Mouse (Mus musculus) kidney, postnatal 36 days (tissue): ENCODE measurements around the gene Cfap99.

Experiments
- DNase-seq, 2 experiments: peaks; one replicate each; pipeline ENCODE4 v3.0.0; 2021 to 2022; ENCODE audit warnings: mixed read lengths in 2 of 2

Gene Cfap99

GRCm38 (mm10) chr5:34279214-34279613, 9.2 kb upstream of the Cfap99 start:
- DNase-seq: no peak

- DNase-seq: no peak
Observed at GRCm38 (mm10) chr5:34280976-34281375, 7.4 kb upstream of the Cfap99 start.

- no peak for DNase-seq
Observed at GRCm38 (mm10) chr5:34283355-34283754, 5.0 kb upstream of the Cfap99 start.

GRCm38 (mm10) chr5:34284156-34284750, 4.1 kb upstream of the Cfap99 start:
- DNase-seq: no peak

- no peak for DNase-seq
Observed at GRCm38 (mm10) chr5:34285285-34285684, 3.1 kb upstream of the Cfap99 start.

- DNase-seq: no peak
Observed at GRCm38 (mm10) chr5:34286516-34286915, 1.9 kb upstream of the Cfap99 start.

- DNase-seq: no peak
Observed at GRCm38 (mm10) chr5:34287001-34287837, 1.2 kb upstream of the Cfap99 start.

GRCm38 (mm10) chr5:34287838-34288145, 608 bp upstream of the Cfap99 start:
- DNase-seq: no peak

- no peak for DNase-seq
Observed at GRCm38 (mm10) chr5:34289286-34289685, 886 bp downstream of the Cfap99 start.

- no peak for DNase-seq
Observed at GRCm38 (mm10) chr5:34293363-34293762, 5.0 kb downstream of the Cfap99 start.

- DNase-seq: peak in 1 of 2 experiments; percentile 26
Observed at GRCm38 (mm10) chr5:34294696-34295095, 6.3 kb downstream of the Cfap99 start.

GRCm38 (mm10) chr5:34295141-34295540, 6.7 kb downstream of the Cfap99 start:
- DNase-seq: no peak

- no peak for DNase-seq
Observed at GRCm38 (mm10) chr5:34298061-34298460, 9.7 kb downstream of the Cfap99 start.

- no peak for DNase-seq
Observed at GRCm38 (mm10) chr5:34298937-34299535, 10.6 kb downstream of the Cfap99 start.

- DNase-seq: no peak
Observed at GRCm38 (mm10) chr5:34302377-34302776, 14.0 kb downstream of the Cfap99 start.

- DNase-seq: peak; percentile 12 to 35
Observed at GRCm38 (mm10) chr5:34309016-34309415, 20.6 kb downstream of the Cfap99 start.

- DNase-seq: peak; percentile 7 to 14
Observed at GRCm38 (mm10) chr5:34319491-34320034, 31.2 kb downstream of the Cfap99 start.

- DNase-seq: no peak
Observed at GRCm38 (mm10) chr5:34321236-34321635, 32.8 kb downstream of the Cfap99 start.

GRCm38 (mm10) chr5:34325286-34325685, 36.9 kb downstream of the Cfap99 start:
- DNase-seq: no peak

- no peak for DNase-seq
Observed at GRCm38 (mm10) chr5:34326249-34326691, 37.9 kb downstream of the Cfap99 start.

GRCm38 (mm10) chr5:34326875-34327576, 38.6 kb downstream of the Cfap99 start:
- peak; percentile 3 to 25 for DNase-seq

- DNase-seq: no peak
Observed at GRCm38 (mm10) chr5:34330136-34330535, 41.7 kb downstream of the Cfap99 start.

- no peak for DNase-seq
Observed at GRCm38 (mm10) chr5:34334081-34334480, 45.7 kb downstream of the Cfap99 start.
